Mouse (Mus musculus): ENCODE measurements at regions not wholly inside any gene's neighbourhood (a gene's known extent, or its start where the extent isn't known, plus 50 kb on each side); places are given as distances from the start of the nearest gene placed in this dataset.

GRCm38 (mm10) chr13:32544986-32545740, 206.6 kb upstream of the Gmds start:
- DNase-seq (ENCODE audit: low read depth, low spot score): no peak

GRCm38 (mm10) chr13:32541611-32542010, 203.1 kb upstream of the Gmds start:
- DNase-seq (ENCODE audit: low read depth, low spot score): peak; percentile 63

GRCm38 (mm10) chr13:32536241-32536640, 197.7 kb upstream of the Gmds start:
- DNase-seq (ENCODE audit: low read depth, low spot score): peak; percentile 74

- peak; percentile 20 for DNase-seq (ENCODE audit: low read depth, low spot score)
Measured at GRCm38 (mm10) chr13:32535602-32536001, 197.1 kb upstream of the Gmds start.

- DNase-seq (ENCODE audit: low read depth, low spot score): no peak
Measured at GRCm38 (mm10) chr13:32530926-32531512, 192.5 kb upstream of the Gmds start.

- peak; percentile 35 for DNase-seq (ENCODE audit: low read depth, low spot score)
Measured at GRCm38 (mm10) chr13:32518611-32519344, 180.2 kb upstream of the Gmds start.

- no peak for DNase-seq (ENCODE audit: low read depth, low spot score)
Measured at GRCm38 (mm10) chr13:32517514-32517913, 179.0 kb upstream of the Gmds start.

- peak; percentile 58 for DNase-seq (ENCODE audit: low read depth, low spot score)
Measured at GRCm38 (mm10) chr13:32509231-32510023, 170.9 kb upstream of the Gmds start.

- no peak for DNase-seq (ENCODE audit: low read depth, low spot score)
Measured at GRCm38 (mm10) chr13:32508447-32508846, 169.9 kb upstream of the Gmds start.

GRCm38 (mm10) chr13:32507825-32508224, 169.3 kb upstream of the Gmds start:
- DNase-seq (ENCODE audit: low read depth, low spot score): no peak

- DNase-seq (ENCODE audit: low read depth, low spot score): peak; percentile 47
Measured at GRCm38 (mm10) chr13:32498205-32498790, 159.8 kb upstream of the Gmds start.

- no peak for DNase-seq (ENCODE audit: low read depth, low spot score)
Measured at GRCm38 (mm10) chr13:32496263-32496662, 157.7 kb upstream of the Gmds start.

- DNase-seq (ENCODE audit: low read depth, low spot score): peak; percentile 75
Measured at GRCm38 (mm10) chr13:32495063-32495462, 156.5 kb upstream of the Gmds start.

- peak; percentile 70 for DNase-seq (ENCODE audit: low read depth, low spot score)
Measured at GRCm38 (mm10) chr13:32493806-32494205, 155.3 kb upstream of the Gmds start.

- peak; percentile 86 for DNase-seq (ENCODE audit: low read depth, low spot score)
Measured at GRCm38 (mm10) chr13:32493309-32493708, 154.8 kb upstream of the Gmds start.

GRCm38 (mm10) chr13:32492566-32492965, 154.0 kb upstream of the Gmds start:
- DNase-seq (ENCODE audit: low read depth, low spot score): no peak

- no peak for DNase-seq (ENCODE audit: low read depth, low spot score)
Measured at GRCm38 (mm10) chr13:32481444-32482058, 143.0 kb upstream of the Gmds start.

- DNase-seq (ENCODE audit: low read depth, low spot score): peak; percentile 65
Measured at GRCm38 (mm10) chr13:32480029-32480428, 141.5 kb upstream of the Gmds start.

GRCm38 (mm10) chr13:32479118-32479818, 140.7 kb upstream of the Gmds start:
- DNase-seq (ENCODE audit: low read depth, low spot score): peak; percentile 96

- DNase-seq (ENCODE audit: low read depth, low spot score): no peak
Measured at GRCm38 (mm10) chr13:32465787-32466186, 127.2 kb upstream of the Gmds start.

Data from 3T3-L1 (cell line).